Mouse (Mus musculus): ENCODE data around the gene Cenpi.

Gene Cenpi

DNA sequence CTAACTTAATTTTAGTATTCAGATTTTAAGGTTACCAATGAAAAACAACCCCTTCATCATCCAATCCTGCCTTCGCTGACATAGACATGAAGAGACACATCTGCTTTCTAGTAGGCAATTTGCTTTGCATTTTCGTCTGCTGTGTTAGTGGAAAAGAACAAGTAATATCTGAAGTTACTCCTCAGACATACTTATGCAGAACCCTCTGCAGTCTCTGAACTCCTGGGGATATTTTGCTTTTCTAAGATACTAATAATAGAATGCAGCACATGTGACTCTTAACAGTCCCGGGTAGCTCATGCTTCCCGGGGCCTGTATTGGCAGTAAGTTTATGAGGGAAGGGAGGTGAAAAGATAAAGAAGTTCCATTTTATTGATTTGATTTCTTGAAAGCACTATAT lies 54.3 kb downstream of the Cenpi start:
- no peak for DNase-seq (ENCODE audit: extremely low spot score, low spot score)

DNA sequence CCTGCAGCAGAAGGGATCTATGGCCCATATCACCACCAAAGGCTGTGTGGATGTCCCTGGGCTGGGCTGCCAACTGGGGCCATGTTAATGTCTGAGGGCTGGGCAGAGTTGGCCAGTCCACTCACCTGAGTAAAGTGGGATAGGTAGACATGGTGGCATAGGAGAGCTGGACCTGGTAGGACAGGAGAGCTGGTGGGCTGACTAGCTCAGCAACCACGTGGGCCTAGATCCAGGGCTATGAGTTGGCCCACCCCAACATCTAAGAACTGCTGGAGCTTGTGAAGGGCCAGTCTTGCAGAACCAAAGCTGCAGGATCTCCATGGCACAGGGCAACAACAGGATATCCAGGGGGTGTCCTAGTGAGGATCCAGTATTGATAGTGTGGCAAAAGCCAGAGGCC lies 57.5 kb downstream of the Cenpi start:
- DNase-seq (ENCODE audit: extremely low spot score, low spot score), result no peak

DNA sequence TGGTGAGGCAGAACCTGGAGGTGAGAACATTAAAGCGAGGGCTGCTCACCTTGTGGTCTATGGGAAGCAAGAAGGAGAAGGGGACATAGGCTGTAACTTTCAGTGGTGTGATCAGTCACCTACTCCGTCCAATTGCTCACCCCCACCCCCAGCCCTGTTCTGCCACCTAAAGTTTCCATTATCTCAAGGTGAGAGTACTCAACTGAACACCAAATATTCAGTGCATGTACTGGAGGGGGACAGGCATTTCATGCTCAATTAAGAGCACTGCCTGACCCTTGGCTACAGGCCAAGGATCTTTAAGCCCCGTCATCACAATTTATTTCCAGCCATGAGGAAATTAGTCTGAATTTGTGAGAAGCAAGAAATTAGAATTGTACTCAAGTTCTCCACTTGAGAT lies 58.7 kb downstream of the Cenpi start:
- no peak for DNase-seq (ENCODE audit: extremely low spot score, low spot score)

DNA sequence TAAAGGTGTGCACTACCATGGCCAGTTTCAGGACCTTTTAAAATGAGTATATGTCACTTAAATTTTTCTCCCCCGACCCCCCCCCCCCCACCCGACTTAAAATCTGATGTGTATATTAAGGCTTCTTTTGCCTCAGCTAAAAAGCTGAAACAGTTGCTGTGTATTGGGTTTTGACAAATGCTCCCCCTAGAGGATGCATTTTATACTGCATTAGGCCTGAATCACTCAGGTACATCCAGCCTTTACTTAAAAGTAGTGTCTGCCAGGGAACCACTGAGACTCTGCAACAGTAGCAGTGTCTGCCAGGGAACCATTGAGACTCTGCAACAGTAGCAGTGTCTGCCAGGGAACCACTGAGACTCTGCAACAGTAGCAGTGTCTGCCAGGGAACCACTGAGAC lies 63.4 kb downstream of the Cenpi start:
- DNase-seq (ENCODE audit: extremely low spot score, low spot score), result no peak

DNA sequence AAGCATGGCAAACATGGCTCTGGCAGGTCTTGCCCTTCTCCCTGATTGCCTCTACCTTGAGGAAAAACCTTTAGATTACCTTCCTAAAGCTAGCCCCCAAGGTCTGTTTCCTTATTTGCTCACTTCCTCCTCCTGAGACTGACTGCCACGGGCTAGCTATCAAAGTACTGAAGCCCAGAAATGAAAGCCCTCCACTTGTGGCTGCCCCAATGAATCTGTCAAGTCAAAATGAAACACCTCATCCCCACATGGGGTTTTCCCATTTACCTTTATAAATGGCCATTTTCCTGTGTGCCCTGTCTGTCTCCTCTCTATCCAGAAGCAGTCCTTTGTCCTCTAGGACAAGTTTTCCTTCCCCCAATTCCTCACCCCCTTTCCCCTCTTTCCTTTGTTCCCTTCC lies 66.3 kb downstream of the Cenpi start:
- no peak for DNase-seq (ENCODE audit: extremely low spot score, low spot score)

DNA sequence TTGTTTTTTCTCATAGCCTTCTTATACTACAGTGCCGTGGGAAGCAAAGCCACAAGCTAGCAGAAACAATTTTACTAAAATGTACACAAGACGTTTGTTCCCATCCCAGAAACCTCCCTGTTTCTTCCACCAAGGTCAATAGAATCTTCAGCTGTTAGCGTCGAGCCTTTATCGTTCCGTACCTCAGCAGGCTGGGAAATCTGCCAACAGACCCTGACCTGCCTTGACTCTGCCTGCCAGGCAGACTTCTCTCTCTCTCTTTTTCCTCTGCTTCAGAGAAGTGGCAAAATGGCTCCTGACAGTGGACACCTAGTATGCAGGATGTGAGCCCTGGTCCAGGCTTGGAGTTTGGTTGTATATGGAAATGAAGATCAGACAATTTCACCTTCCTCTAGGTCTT lies 77.0 kb downstream of the Cenpi start:
- DNase-seq (ENCODE audit: extremely low spot score, low spot score), result no peak

DNA sequence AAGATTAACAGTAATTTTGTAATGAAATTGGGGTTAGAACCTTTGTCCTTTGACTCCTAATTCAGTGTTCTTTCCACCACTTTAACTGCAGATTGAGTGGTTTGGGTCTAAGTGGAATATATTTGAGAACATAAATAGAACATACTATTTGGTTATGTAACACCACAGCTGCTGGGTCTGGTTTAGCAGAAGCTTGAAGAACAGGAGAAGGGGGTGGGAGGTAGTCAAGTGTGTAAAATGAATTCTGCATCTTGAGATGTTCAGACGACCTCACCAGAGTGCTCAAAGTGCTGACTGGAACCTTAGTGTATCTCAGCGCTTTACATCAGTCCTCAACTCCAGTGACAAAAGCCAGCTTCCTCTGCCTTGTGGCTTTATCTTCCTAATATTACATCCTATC lies 91.1 kb downstream of the Cenpi start:
- no peak for DNase-seq (ENCODE audit: extremely low spot score, low spot score)

DNA sequence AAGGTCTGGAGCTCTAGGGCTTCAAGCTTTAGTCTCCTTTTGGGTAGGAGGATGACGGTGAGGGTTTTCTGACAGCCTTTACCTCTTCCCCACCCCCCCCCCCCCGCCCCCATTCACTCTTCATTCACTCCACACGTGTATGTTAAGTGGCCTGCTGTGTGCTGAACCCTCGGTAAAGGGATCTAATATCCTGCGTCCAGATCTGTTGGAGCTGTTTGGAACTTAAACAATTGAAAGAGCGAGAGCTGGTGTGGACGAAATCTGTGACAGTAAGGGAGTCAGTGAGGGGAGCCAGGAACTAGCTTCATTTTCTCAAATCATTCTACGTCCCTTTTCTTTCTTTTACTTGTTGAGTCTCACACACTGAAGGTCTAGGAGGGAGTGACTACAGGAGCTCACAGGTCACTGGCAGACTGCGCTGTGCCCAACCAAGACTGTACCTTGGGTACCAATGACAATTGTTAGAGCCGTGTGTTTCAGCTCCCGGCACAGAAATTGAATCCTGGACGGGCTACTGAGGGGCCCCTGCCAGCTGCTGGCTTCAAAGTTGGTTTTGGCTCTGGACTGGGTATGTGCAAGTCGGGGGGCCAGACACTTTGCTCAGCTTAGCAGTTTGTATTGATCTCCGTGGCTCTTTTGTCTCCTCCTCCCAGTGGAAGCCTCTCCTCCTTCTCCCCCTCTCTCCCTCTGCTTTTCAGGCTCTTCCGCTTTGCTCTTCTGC lies 96.1 kb downstream of the Cenpi start, which contains the start of gene Drp2:
Drp2 (plus strand) TSS at position 689 of the 721 bp plus-strand sequence.
- DNase-seq (ENCODE audit: extremely low spot score, low spot score), result peak; percentile 38

DNA sequence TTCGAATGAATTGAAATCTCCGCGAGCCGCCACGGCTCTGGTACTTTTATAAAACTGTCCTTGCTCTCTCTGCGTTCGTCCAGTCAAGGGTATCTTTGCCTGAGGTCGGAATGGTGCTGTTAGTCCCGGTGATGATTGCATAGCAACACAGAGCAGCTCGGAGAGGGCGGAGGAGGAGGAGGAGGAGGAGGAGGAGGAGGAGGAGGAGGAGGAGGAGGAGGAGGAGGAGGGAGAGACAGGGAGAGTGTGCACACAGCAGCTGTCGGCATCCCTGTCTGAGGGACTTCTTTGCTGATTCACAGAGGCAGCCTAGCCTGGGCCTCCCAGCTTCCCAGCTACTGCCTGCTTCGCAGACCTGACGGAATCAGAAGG lies 96.7 kb downstream of the Cenpi start:
- DNase-seq (ENCODE audit: extremely low spot score, low spot score), result peak; percentile 39

DNA sequence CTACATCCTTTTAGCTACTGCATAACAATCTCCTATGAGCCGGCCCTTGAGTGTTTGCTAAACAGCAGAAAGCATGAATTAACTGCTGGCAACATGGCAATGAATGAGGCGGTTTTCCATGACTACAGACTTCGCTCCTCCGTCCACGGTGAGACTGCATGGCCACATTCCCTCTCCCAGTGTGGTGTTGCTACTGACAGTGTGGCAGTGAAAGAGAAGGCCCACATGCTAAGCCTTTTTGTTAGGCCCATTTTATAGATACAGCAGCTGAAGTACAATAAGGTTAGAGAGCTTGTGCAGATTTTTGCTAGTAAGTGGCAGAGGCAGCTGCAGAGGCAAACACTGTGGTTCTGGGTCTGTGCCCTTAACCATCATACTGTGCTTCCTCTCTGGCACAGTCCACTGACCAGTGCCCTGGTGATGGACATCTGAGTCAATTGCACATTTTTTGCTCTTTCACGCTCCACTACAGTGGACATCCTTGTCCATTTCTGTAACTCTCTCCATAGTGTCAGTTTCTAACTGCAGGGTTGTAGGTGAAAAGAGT lies 101.5 kb downstream of the Cenpi start:
- no peak for DNase-seq (ENCODE audit: extremely low spot score, low spot score)

DNA sequence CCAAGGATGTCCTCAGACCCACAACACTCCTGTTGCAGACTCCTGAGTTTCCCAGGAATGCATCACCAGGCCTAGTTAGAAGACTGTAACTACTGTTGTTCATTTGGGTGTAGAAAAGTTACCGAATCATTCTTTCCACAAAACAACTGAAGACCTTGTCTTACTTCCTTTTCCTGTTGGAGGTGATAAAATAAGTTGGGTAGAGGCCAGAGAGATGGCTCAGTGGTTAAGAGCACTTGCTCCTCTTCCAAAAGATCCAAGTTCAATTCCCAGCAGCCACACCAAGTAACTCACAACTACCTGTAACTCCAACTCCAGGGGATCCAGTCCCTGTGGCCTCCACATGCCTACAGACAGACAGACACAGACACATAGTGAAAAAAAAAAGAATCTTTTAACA lies 104.2 kb downstream of the Cenpi start:
- DNase-seq (ENCODE audit: extremely low spot score, low spot score), result no peak
